Mouse (Mus musculus) stomach, postnatal 0 days (tissue): ENCODE measurements around the gene Traf4.

ENCODE experiments used
- CTCF ChIP-seq: IDR thresholded peaks from 2 replicates; pipeline ENCODE4 v1.5.1; 2016; ENCODE audit warnings: antibody characterized with exemption, low read depth, mild to moderate bottlenecking, moderate library complexity
- EP300 ChIP-seq: optimal IDR thresholded peaks from 2 replicates; pipeline ENCODE3; 2016; ENCODE audit warnings: antibody characterized with exemption

DNA sequence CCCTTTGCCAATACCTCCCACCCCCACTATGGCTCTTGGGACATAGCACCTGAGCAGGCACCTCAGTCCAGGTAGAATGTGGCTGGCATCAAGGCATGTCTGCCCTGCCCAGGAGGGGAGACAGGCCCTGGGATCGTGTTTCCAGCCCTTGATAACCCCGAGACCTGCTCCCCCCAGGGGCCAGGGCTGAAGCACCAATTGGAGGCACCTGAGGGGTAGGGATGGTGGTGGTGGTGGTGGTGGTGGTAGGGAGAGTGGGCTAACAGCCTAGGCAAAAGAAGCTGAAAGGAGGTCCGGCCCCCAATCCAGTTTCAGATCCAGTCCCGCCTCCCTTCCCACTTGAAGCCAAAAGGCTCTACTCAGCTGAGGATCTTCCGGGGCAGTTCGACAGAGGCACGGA is 5.8 kb downstream of the Traf4 start:
- TF ChIP-seq CTCF (no peak), EP300 (no peak)
